Mouse (Mus musculus) CH12.LX (cell line): Measurements from ENCODE around the gene Mtfr2.

ENCODE experiments used
- BHLHE40 ChIP-seq: IDR thresholded peaks from 2 replicates; pipeline ENCODE4 v1.6.1; 2011; ENCODE audit warnings: mild to moderate bottlenecking, low read depth, low read length, improper control_type of control experiment
- CHD1 ChIP-seq: IDR thresholded peaks from 2 replicates; pipeline ENCODE4 v1.6.1; 2012; ENCODE audit warnings: low read depth, low read length, improper control_type of control experiment, inconsistent platforms
- CTCF ChIP-seq, 2 experiments: IDR thresholded peaks in 1 of 2; conservative IDR thresholded peaks in 1 of 2; 2 replicates each; pipeline ENCODE4 v1.5.1; 2011 to 2012; ENCODE audit warnings: low read depth in 2 of 2, low read length in 2 of 2, improper control_type of control experiment in 1 of 2, inconsistent platforms in 1 of 2, mild to moderate bottlenecking in 1 of 2, moderate library complexity in 1 of 2
- E2F4 ChIP-seq: IDR thresholded peaks from 2 replicates; pipeline ENCODE4 v1.6.1; 2011; ENCODE audit warnings: low read depth, low read length, improper control_type of control experiment; ENCODE audit not compliant: insufficient replicate concordance
- EP300 ChIP-seq: IDR thresholded peaks from 2 replicates; pipeline ENCODE4 v1.6.1; 2011; ENCODE audit warnings: low read length, improper control_type of control experiment
- HCFC1 ChIP-seq: IDR thresholded peaks from 2 replicates; pipeline ENCODE4 v1.6.1; 2012; ENCODE audit warnings: low read depth, mild to moderate bottlenecking, inconsistent platforms, low read length, improper control_type of control experiment
- MAX ChIP-seq: IDR thresholded peaks from 2 replicates; pipeline ENCODE4 v1.6.1; 2011; ENCODE audit warnings: low read length, improper control_type of control experiment
- MAZ ChIP-seq: IDR thresholded peaks from 2 replicates; pipeline ENCODE4 v1.6.1; 2012; ENCODE audit warnings: low read depth, mild to moderate bottlenecking, inconsistent platforms, low read length, improper control_type of control experiment, moderate library complexity
- MXI1 ChIP-seq: IDR thresholded peaks from 2 replicates; pipeline ENCODE4 v1.6.1; 2011; ENCODE audit warnings: mild to moderate bottlenecking, low read depth, low read length, improper control_type of control experiment
- POLR2A ChIP-seq: IDR thresholded peaks from 2 replicates; pipeline ENCODE4 v1.6.1; 2011; ENCODE audit warnings: low read depth, mild to moderate bottlenecking, improper control_type of control experiment, low read length
- SIN3A ChIP-seq: IDR thresholded peaks from 2 replicates; pipeline ENCODE4 v1.6.1; 2012; ENCODE audit warnings: low read length, improper control_type of control experiment, inconsistent platforms
- SMC3 ChIP-seq: IDR thresholded peaks from 2 replicates; pipeline ENCODE4 v1.6.1; 2011; ENCODE audit warnings: low read depth, low read length, improper control_type of control experiment
- USF1 ChIP-seq: IDR thresholded peaks from 2 replicates; pipeline ENCODE4 v1.6.1; 2014; ENCODE audit warnings: low read depth, mild to moderate bottlenecking, inconsistent platforms, low read length, improper control_type of control experiment
- ZKSCAN1 ChIP-seq: IDR thresholded peaks from 2 replicates; pipeline ENCODE4 v1.6.1; 2012; ENCODE audit warnings: low read depth, inconsistent platforms, low read length, improper control_type of control experiment, borderline replicate concordance

DNA sequence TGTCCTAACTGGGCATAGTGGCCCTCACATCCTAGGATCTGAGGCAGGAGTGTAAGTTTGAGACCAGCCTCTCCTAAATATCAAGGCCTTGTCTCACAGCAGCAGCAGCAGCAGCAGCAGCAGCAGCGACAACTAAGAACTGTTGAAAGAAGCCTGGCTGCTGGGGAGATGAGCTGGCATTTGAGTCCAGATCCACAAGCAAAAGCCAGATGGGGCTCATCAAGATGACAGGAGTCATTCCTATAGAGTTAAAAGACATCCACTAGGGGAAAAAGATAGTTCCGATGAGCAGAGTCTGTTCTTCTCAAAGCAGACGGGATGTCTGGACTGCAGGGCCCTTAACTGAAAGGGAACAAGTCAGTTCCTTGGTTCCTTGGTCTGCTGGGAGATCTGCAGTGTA is 60.8 kb downstream of the Mtfr2 start:
- TF ChIP-seq BHLHE40: no peak
- no peak for TF ChIP-seq SIN3A
- no peak for TF ChIP-seq EP300
- TF ChIP-seq HCFC1: no peak
- no peak for TF ChIP-seq MAX
- TF ChIP-seq USF1: no peak
- TF ChIP-seq POLR2A: no peak
- TF ChIP-seq CTCF (conservative IDR thresholded peaks at IDR 0.05 in 1 of 2, IDR thresholded peaks at IDR 0.05 in 1 of 2; ENCODE audit: low read depth in 2 of 2, low read length in 2 of 2): no peak
- no peak for TF ChIP-seq MXI1
- TF ChIP-seq MAZ: no peak
- TF ChIP-seq CHD1: no peak
- TF ChIP-seq E2F4: no peak
- TF ChIP-seq SMC3: no peak
- TF ChIP-seq ZKSCAN1: no peak
